Mouse (Mus musculus): ENCODE data around the gene Fbxl14. TPM values are rescaled to one million over a fixed set of nuclear protein-coding genes. Genes with fewer than 3 reads are reported as not detected.

Gene Fbxl14
- total and polyA plus RNA-seq, 3 experiments: 58.1 to 65.4 TPM; not detected in 1

DNA sequence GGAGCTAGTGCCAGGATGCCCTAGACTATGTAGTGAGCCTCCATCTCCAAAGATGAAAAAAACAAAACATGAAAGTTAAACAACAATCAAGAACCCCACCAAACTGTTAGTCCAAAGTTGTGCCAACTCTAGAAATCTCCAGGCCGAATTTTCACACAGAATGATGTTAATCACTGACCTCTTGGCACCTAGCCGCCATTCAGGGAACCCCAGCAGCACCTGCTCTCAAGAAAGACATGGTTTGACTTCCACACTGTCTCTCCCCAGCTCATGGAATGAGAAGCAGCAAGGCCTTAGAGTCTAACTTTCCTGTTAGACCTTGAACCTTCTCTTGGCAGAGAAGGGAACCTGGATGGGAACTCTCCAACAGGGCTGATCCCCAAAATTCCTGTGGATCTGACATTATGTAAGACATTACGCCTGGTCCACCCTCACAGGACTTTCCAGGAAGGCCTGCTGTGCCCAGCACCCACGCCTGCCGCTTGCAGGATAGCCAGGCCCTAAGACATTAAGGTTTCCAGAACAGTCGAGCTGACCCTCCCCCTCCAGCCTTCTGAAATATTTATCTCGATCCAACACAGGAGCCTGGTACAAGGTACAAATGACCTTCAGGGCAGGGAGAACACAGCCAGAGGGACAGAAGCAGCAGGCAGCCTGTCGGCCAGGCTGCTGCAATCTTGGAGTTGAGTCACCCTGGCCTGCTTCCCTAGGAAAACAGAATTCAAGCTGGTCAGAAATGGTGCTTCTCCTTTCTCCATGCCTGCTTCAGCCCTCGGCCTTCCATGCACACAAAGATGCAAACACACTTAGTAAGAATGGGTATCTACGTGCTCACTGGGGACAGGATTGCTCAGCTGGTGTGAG lies 12.3 kb upstream of the Fbxl14 start:
- no peak overlapping the region for H3K4me3 ChIP-seq (ENCODE audit: control insufficient read depth in 1 of 2, insufficient read depth in 1 of 2, low read depth in 2 of 2, low read length in 2 of 2)

DNA sequence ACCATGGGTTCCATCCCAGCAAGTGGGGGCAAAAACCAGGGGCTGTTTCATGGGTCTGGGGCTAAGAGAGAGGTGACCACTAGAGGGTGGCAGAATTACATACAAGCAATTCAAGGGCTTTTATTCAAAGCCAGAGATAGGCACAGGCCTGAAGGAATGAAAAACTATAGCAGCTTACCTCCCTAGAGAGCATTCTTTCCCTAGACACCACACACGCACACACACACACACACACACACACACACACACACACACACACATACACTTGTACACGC lies 11.7 kb upstream of the Fbxl14 start:
- DNase-seq (ENCODE audit: low read depth, low spot score): no peak
- H3K27me3 ChIP-seq (ENCODE audit: control insufficient read depth in 1 of 2, insufficient read depth in 2 of 2, low read length in 2 of 2): peaks cover 5 to 6% of the 10 kb centered on the region in 2 experiments
- no peak overlapping the region for H3K27ac ChIP-seq (ENCODE audit: control insufficient read depth, low read depth, low read length)
- H3K9ac ChIP-seq (ENCODE audit: control insufficient read depth, low read depth, low read length, poor library complexity, severe bottlenecking): no peak overlapping the region
- H3K79me2 ChIP-seq (ENCODE audit: control insufficient read depth, insufficient read depth, low read length, poor library complexity): no peaks in the 10 kb centered on the region
- H3K4me3 ChIP-seq (ENCODE audit: control insufficient read depth in 1 of 2, insufficient read depth in 1 of 2, low read depth in 2 of 2, low read length in 2 of 2): no peak overlapping the region
- peaks cover 0 to 4% of the 10 kb centered on the region in 2 experiments; a peak in 2 of 4 replicates for H3K36me3 ChIP-seq (ENCODE audit: control insufficient read depth in 1 of 2, insufficient read depth in 2 of 2, low read length in 2 of 2)
- H3K9me3 ChIP-seq (replicated peaks; ENCODE audit: insufficient read depth, low read length): no peaks in the 10 kb centered on the region
- peaks cover 0 to 9% of the 10 kb centered on the region in 2 experiments; a peak in 3 of 4 replicates for H3K4me1 ChIP-seq (ENCODE audit: control insufficient read depth in 1 of 2, insufficient read depth in 2 of 2, low read length in 2 of 2)
- TF ChIP-seq ETS1 (IDR thresholded peaks at IDR 0.05; ENCODE audit: low read depth, low read length) (no peak), CHD1 (IDR thresholded peaks at IDR 0.05; ENCODE audit: low read depth, low read length) (no peak), CHD2 (IDR thresholded peaks at IDR 0.05; ENCODE audit: low read length) (no peak), SMC3 (IDR thresholded peaks at IDR 0.05; ENCODE audit: low read depth, low read length) (peak; percentile 30; the same call in 1 of the 2 replicates), HCFC1 (IDR thresholded peaks at IDR 0.05; ENCODE audit: low read depth, low read length) (no peak), TAL1 (IDR thresholded peaks at IDR 0.05; ENCODE audit: low read length) (no peak), MYC (IDR thresholded peaks at IDR 0.05; ENCODE audit: low read depth, low read length) (no peak), ZMIZ1 (IDR thresholded peaks at IDR 0.05; ENCODE audit: low read depth, low read length) (no peak), NELFE (IDR thresholded peaks at IDR 0.05; ENCODE audit: low read depth, low read length) (no peak), RAD21 (IDR thresholded peaks at IDR 0.05; ENCODE audit: low read depth, low read length) (peak; percentile 57), USF1 (IDR thresholded peaks at IDR 0.05; ENCODE audit: low read depth, low read length) (no peak), JUND (IDR thresholded peaks at IDR 0.05; ENCODE audit: low read depth, low read length) (no peak), CTCF (IDR thresholded peaks at IDR 0.05 in 2 of 3, conservative IDR thresholded peaks at IDR 0.05 in 1 of 3; ENCODE audit: control insufficient read depth in 1 of 3, insufficient read depth in 1 of 3, low read depth in 2 of 3, low read length in 3 of 3, poor library complexity in 1 of 3, severe bottlenecking in 1 of 3) (peak; percentile 5 to 47 (median 30); a peak in 2 of 6 replicates), MAFK (IDR thresholded peaks at IDR 0.05; ENCODE audit: borderline replicate concordance, low read depth, low read length) (no peak), MAX (IDR thresholded peaks at IDR 0.05; ENCODE audit: low read length) (no peak), RCOR1 (IDR thresholded peaks at IDR 0.05; ENCODE audit: low read depth, low read length) (no peak), ELF1 (IDR thresholded peaks at IDR 0.05; ENCODE audit: low read depth, low read length) (no peak), USF2 (IDR thresholded peaks at IDR 0.05; ENCODE audit: borderline replicate concordance in 1 of 2, insufficient read depth in 1 of 2, low read depth in 1 of 2, low read length in 2 of 2) (no peak), NRF1 (IDR thresholded peaks at IDR 0.05; ENCODE audit: insufficient read depth, low read depth, low read length, poor library complexity, severe bottlenecking) (no peak), SIN3A (IDR thresholded peaks at IDR 0.05; ENCODE audit: low read length) (no peak), MEF2A (IDR thresholded peaks at IDR 0.05; ENCODE audit: extremely low read depth, insufficient replicate concordance, low read depth, low read length, poor library complexity, severe bottlenecking) (no peak), ZKSCAN1 (IDR thresholded peaks at IDR 0.05; ENCODE audit: low read depth, low read length) (no peak), BHLHE40 (IDR thresholded peaks at IDR 0.05; ENCODE audit: borderline replicate concordance, low read depth, low read length) (no peak), POLR2AphosphoS5 (IDR thresholded peaks at IDR 0.05; ENCODE audit: borderline replicate concordance, low read depth, low read length) (no peak), GABPA (IDR thresholded peaks at IDR 0.05; ENCODE audit: low read depth, low read length) (no peak)

More for the DNA sequence above, 12.3 kb upstream of the Fbxl14 start:
- no peaks in the 10 kb centered on the region for H3K79me2 ChIP-seq (ENCODE audit: control insufficient read depth, insufficient read depth, low read length, poor library complexity)
- peaks cover 0 to 4% of the 10 kb centered on the region in 2 experiments; a peak in 3 of 4 replicates for H3K4me1 ChIP-seq (ENCODE audit: control insufficient read depth in 1 of 2, insufficient read depth in 2 of 2, low read length in 2 of 2)
- H3K36me3 ChIP-seq (ENCODE audit: control insufficient read depth in 1 of 2, insufficient read depth in 2 of 2, low read length in 2 of 2): peaks cover 0 to 2% of the 10 kb centered on the region in 2 experiments; a peak in 2 of 4 replicates
- no peak overlapping the region for H3K9ac ChIP-seq (ENCODE audit: control insufficient read depth, low read depth, low read length, poor library complexity, severe bottlenecking)
- H3K9me3 ChIP-seq (replicated peaks; ENCODE audit: insufficient read depth, low read length): no peaks in the 10 kb centered on the region
- TF ChIP-seq TBP (IDR thresholded peaks at IDR 0.05; ENCODE audit: low read depth, low read length) (no peak), ZNF384 (IDR thresholded peaks at IDR 0.05; ENCODE audit: low read depth, low read length) (no peak), USF2 (IDR thresholded peaks at IDR 0.05; ENCODE audit: borderline replicate concordance in 1 of 2, insufficient read depth in 1 of 2, low read depth in 1 of 2, low read length in 2 of 2) (no peak), ZC3H11A (IDR thresholded peaks at IDR 0.05; ENCODE audit: low read depth, low read length) (no peak), BHLHE40 (IDR thresholded peaks at IDR 0.05; ENCODE audit: borderline replicate concordance, low read depth, low read length) (no peak), MAX (IDR thresholded peaks at IDR 0.05; ENCODE audit: low read length) (no peak), ZKSCAN1 (IDR thresholded peaks at IDR 0.05; ENCODE audit: low read depth, low read length) (no peak), CHD2 (IDR thresholded peaks at IDR 0.05; ENCODE audit: low read length) (no peak), MXI1 (IDR thresholded peaks at IDR 0.05; ENCODE audit: low read depth, low read length) (no peak), KAT2A (conservative IDR thresholded peaks at IDR 0.05; ENCODE audit: low read depth, low read length) (no peak), ETS1 (IDR thresholded peaks at IDR 0.05; ENCODE audit: low read depth, low read length) (no peak), EP300 (IDR thresholded peaks at IDR 0.05; ENCODE audit: low read depth in 1 of 2, low read length in 2 of 2) (no peak)
- DNase-seq (ENCODE audit: low read depth, low spot score): no peak
- H3K27me3 ChIP-seq (ENCODE audit: control insufficient read depth in 1 of 2, insufficient read depth in 2 of 2, low read length in 2 of 2): peaks cover 7 to 9% of the 10 kb centered on the region in 2 experiments
- H3K27ac ChIP-seq (ENCODE audit: control insufficient read depth, low read depth, low read length): no peak overlapping the region

Data from MEL (cell line).